Mouse (Mus musculus) ES-E14 (cell line): ENCODE results near the gene Erap1. TPM values are rescaled to one million over a fixed set of nuclear protein-coding genes. Genes with fewer than 3 reads are reported as not detected.
"Not testable (repeated sequence)": the region's sequence is repeated elsewhere in the genome, so short reads cannot be mapped to it uniquely, and the experiment has no call there.

ENCODE experiments used
- DNase-seq: peaks from one replicate; pipeline ENCODE4 v3.0.0-alpha.2; 2013; ENCODE audit warnings: low read depth, low spot score
- H3K27ac ChIP-seq: 2 replicates; pipeline ENCODE4 v1.5.1; 2012; ENCODE audit warnings: low read depth, mild to moderate bottlenecking, low read length, moderate library complexity, mixed read lengths; ENCODE audit not compliant: poor library complexity, insufficient read depth, severe bottlenecking
- H3K36me3 ChIP-seq: 2 replicates; pipeline ENCODE4 v1.6.1; 2012; ENCODE audit warnings: mild to moderate bottlenecking, low read length, moderate library complexity, mixed read lengths; ENCODE audit not compliant: control insufficient read depth, poor library complexity, insufficient read depth, severe bottlenecking
- H3K4me1 ChIP-seq, 2 experiments: fragments of 150-350 bp in 1 of 2; sonication (generic) in 1 of 2; 2 replicates each; pipeline ENCODE4 v1.6.1; 2012; ENCODE audit warnings: low read length in 2 of 2, mild to moderate bottlenecking in 1 of 2, mixed read lengths in 1 of 2; ENCODE audit not compliant: control insufficient read depth in 2 of 2, insufficient read depth in 2 of 2, poor library complexity in 1 of 2
- H3K4me3 ChIP-seq, 2 experiments: fragments of 150-350 bp in 1 of 2; sonication (generic) in 1 of 2; 2 replicates each; pipeline ENCODE4 v1.5.1; 2012; ENCODE audit warnings: low read length in 2 of 2, low read depth in 1 of 2, mild to moderate bottlenecking in 1 of 2, mixed read lengths in 1 of 2; ENCODE audit not compliant: insufficient read depth in 1 of 2, poor library complexity in 1 of 2, severe bottlenecking in 1 of 2
- H3K9ac ChIP-seq: 2 replicates; pipeline ENCODE4 v1.6.1; 2012; ENCODE audit warnings: low read depth, mild to moderate bottlenecking, low read length, mixed read lengths; ENCODE audit not compliant: poor library complexity, insufficient read depth, severe bottlenecking
- H3K9me3 ChIP-seq: fragments of 150-350 bp; sonication (generic); 2 replicates; pipeline ENCODE4 v1.6.1; 2012; ENCODE audit warnings: low read depth, mild to moderate bottlenecking, low read length; ENCODE audit not compliant: control insufficient read depth, insufficient read depth
- CHD2 ChIP-seq: IDR thresholded peaks from 2 replicates; pipeline ENCODE4 v1.6.1; 2014; ENCODE audit warnings: mild to moderate bottlenecking, low read depth, low read length, inconsistent platforms
- HCFC1 ChIP-seq: IDR thresholded peaks from 2 replicates; pipeline ENCODE4 v1.6.1; 2012; ENCODE audit warnings: low read length, inconsistent platforms, borderline replicate concordance; ENCODE audit not compliant: insufficient read depth
- MAFK ChIP-seq: IDR thresholded peaks from 2 replicates; pipeline ENCODE4 v1.6.1; 2014; ENCODE audit warnings: mild to moderate bottlenecking, low read depth, low read length, inconsistent platforms; ENCODE audit not compliant: insufficient read depth
- ZC3H11A ChIP-seq: IDR thresholded peaks from 2 replicates; pipeline ENCODE4 v1.6.1; 2012; ENCODE audit warnings: low read depth, mild to moderate bottlenecking, inconsistent platforms, low read length, borderline replicate concordance
- ZNF384 ChIP-seq: IDR thresholded peaks from 2 replicates; pipeline ENCODE4 v1.6.1; 2012; ENCODE audit warnings: low read depth, low read length, inconsistent platforms
- in situ Hi-C, 2 experiments: fragments of 600-800 bp; cut with MboI; formaldehyde crosslinking; loops; one replicate each; pipeline ENCODE4 v1.15.1; 2025; ENCODE audit warnings: low sequenced_read_pairs in 2 of 2, inconsistent platforms in 1 of 2; ENCODE audit not compliant: unreplicated experiment in 2 of 2
- total RNA-seq: library from RNA; depleted of rRNA; stranded (reverse); fragments of 300-350 nt; gene quantifications from 2 replicates; pipeline ENCODE4 v1.2.3, GENCODE M21; 2012

Erap1 gene
- total RNA-seq, 1 experiment, result 8.2 TPM

GRCm38 (mm10) chr13:74617163-74618019 lies 22.0 kb upstream of the Erap1 start:
- H3K36me3 ChIP-seq, H3K9me3 ChIP-seq, H3K4me1 ChIP-seq, in situ Hi-C loops: not testable (repeated sequence)
- H3K27ac ChIP-seq, result peak overlapping the region; percentile 89
- H3K4me3 ChIP-seq, result peak overlapping the region; percentile 75 to 85
- peak overlapping the region; percentile 90 for H3K9ac ChIP-seq
- peak; percentile 51; the same call in 1 of the 2 replicates for TF ChIP-seq HCFC1
- TF ChIP-seq MAFK, result 0 out of 2 replicates have a peak, but pooled peaks have one; percentile 27
- DNase-seq, result peak; percentile 81

DNA sequence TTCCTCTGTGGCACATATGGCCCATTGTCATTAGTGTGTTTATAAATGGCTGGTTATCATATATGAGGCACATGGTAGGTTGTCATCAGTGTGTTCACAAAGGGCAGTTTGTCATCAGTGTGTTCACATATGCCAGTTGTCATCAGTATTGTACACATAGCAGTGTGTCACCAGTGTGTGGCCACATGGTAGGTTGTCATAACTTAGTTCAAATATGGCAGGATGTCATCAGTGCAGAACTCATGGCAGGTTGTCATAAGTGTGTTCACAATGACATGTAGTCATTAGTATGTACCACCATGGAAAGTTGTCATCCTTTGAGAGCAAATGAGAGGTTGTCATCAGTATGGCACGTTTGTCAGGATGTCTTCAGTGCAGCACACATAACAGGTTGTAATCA lies 7.0 kb upstream of the Erap1 start:
- Histone ChIP-seq H3K27ac (no peak overlapping the region), H3K36me3 (no peaks in the 10 kb centered on the region), H3K4me3 (no peak overlapping the region), H3K4me1 (no peaks in the 10 kb centered on the region; a peak in 1 of 4 replicates), H3K9ac (no peak overlapping the region), H3K9me3 (no peaks in the 10 kb centered on the region)
- no peak for DNase-seq
- TF ChIP-seq CHD2 (no peak), ZC3H11A (no peak)
- in situ Hi-C loops, result loop anchor here in 1 of 2 experiments (25.0 kb wide), 1 partner anchor 230 kb away; no protein-coding TSS in a partner anchor

DNA sequence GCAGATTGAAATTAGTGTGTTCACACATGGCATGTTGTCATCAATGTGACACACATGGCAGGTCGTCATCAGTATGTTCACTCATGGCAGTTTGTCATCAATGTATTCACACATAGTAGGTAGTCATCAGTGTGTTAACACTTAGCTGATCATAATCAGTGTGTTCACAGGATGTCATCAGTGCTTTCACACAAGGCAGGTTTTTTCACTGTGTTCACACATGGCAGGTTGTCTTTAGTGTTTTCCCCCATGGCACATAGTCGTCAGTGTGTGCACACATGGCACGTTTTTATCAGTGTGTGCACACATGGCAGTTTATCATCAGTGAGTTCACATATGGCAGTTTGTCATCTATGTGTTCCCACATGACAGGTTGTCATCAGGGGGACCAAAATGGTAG lies 6.5 kb upstream of the Erap1 start:
- DNase-seq, result no peak
- no peak overlapping the region for H3K9ac ChIP-seq
- H3K4me3 ChIP-seq, result no peak overlapping the region
- H3K27ac ChIP-seq, result no peak overlapping the region
- no peaks in the 10 kb centered on the region for H3K36me3 ChIP-seq
- H3K9me3 ChIP-seq, result no peaks in the 10 kb centered on the region
- H3K4me1 ChIP-seq, result no peaks in the 10 kb centered on the region; a peak in 1 of 4 replicates
- in situ Hi-C loops, result loop anchor here in 1 of 2 experiments (25.0 kb wide), 1 partner anchor 229 kb away; no protein-coding TSS in a partner anchor
- TF ChIP-seq HCFC1 (no peak), MAFK (no peak)

- Histone ChIP-seq H3K4me1 (peaks cover 0 to 2% of the 10 kb centered on the region in 2 experiments; a peak in 1 of 4 replicates), H3K27ac (no peak overlapping the region), H3K9me3 (no peaks in the 10 kb centered on the region), H3K36me3 (no peaks in the 10 kb centered on the region), H3K4me3 (peak overlapping the region; percentile 86 to 93), H3K9ac (peak overlapping the region; percentile 87)
- in situ Hi-C loops, result loop anchor here (5.0 to 25.0 kb wide), 2 partner anchors 217 to 222 kb away; no protein-coding TSS in a partner anchor
- DNase-seq, result peak; percentile 21
- no peak for TF ChIP-seq ZC3H11A
- no peak for TF ChIP-seq ZNF384
- no peak for TF ChIP-seq MAFK
- no peak for TF ChIP-seq CHD2
- TF ChIP-seq HCFC1, result 0 out of 2 replicates have a peak, but pooled peaks have one; percentile 25
These were observed 549 bp downstream of the Erap1 start for GRCm38 (mm10) chr13:74639712-74640522.
